Mouse (Mus musculus) liver, embryonic 15.5 days (tissue): ENCODE results near the gene Adsl. TPM values are rescaled to one million over a fixed set of nuclear protein-coding genes. Genes with fewer than 3 reads are reported as not detected.

Experiments
- ATAC-seq: fragments of 200-750 bp; cut with Nextera tagmentation; 2 replicates; pipeline ENCODE4 v1.8.0; 2017; ENCODE audit warnings: moderate number of reproducible peaks, mild to moderate bottlenecking, moderate library complexity; ENCODE audit not compliant: insufficient read depth
- H3K27ac ChIP-seq: fragments of 300-500 bp; sonication (generic); replicated peaks from 2 replicates; pipeline ENCODE4 v1.5.1; 2015; ENCODE audit warnings: mild to moderate bottlenecking, inconsistent platforms
- H3K27me3 ChIP-seq: fragments of 300-500 bp; sonication (generic); 2 replicates; pipeline ENCODE4 v1.6.1; 2015; ENCODE audit warnings: mild to moderate bottlenecking, inconsistent platforms
- H3K36me3 ChIP-seq: fragments of 300-500 bp; sonication (generic); replicated peaks from 2 replicates; pipeline ENCODE4 v1.6.1; 2015; ENCODE audit warnings: moderate library complexity, mild to moderate bottlenecking, inconsistent platforms
- H3K4me1 ChIP-seq: fragments of 300-500 bp; sonication (generic); replicated peaks from 2 replicates; pipeline ENCODE4 v1.6.1; 2015; ENCODE audit warnings: inconsistent platforms
- H3K4me2 ChIP-seq: fragments of 300-500 bp; sonication (generic); 2 replicates; pipeline ENCODE4 v1.6.1; 2015; ENCODE audit warnings: moderate library complexity, mild to moderate bottlenecking, inconsistent platforms
- H3K4me3 ChIP-seq: fragments of 300-500 bp; sonication (generic); replicated peaks from 2 replicates; pipeline ENCODE4 v1.5.1; 2015; ENCODE audit warnings: mild to moderate bottlenecking, inconsistent platforms
- H3K9ac ChIP-seq: fragments of 300-500 bp; sonication (generic); 2 replicates; pipeline ENCODE4 v1.6.1; 2015; ENCODE audit warnings: moderate library complexity, mild to moderate bottlenecking, inconsistent platforms
- H3K9me3 ChIP-seq: fragments of 300-500 bp; sonication (generic); replicated peaks from 2 replicates; pipeline ENCODE4 v1.6.1; 2016; ENCODE audit warnings: inconsistent platforms
- WGBS: fragments of 180-500 bp; shearing (Covaris S2); methylation state at CpG from one replicate; pipeline ENCODE4 v1.1.7; 2015; ENCODE audit warnings: mixed read lengths; ENCODE audit not compliant: insufficient replicate concordance; 5-methylcytosine and 5-hydroxymethylcytosine counted together
- polyA plus RNA-seq: library from polyadenylated mRNA; unstranded; fragments of >200 nt; fragmentation: Nextera tagmentation; extraction: Ambion mirVana; gene quantifications from 2 replicates; pipeline ENCODE4 v1.2.1, GENCODE M21; 2015

Adsl gene
- polyA plus RNA-seq, 1 experiment from 2014 or later = 70.2 TPM

DNA sequence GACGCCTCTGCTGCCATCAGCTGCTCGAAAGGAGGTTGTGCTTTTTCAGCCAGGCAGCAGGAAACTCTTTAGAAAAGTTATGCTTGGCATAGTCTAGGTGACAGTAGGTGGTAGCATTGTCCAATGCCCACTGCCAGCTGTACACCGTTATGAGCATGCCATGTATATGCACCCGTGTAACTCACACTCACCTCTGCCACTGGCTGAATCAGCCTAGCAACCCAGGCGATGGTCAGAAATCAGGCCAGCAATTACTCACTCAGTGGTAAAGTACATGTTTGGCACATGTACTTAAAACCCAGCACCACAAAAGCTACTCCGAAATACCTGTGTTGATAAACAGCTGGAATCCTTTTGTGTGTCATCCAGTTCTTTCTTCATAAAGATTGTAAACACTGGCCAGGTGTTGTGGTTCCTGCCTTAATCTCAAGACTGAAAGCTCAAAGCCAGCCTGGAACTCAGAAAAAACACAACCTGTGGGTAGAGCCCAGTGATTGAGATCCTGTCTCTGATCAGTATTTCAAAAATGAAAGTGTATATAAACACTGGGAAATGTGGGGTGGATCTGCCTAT, 6.7 kb upstream of the Adsl start:
- Histone ChIP-seq H3K4me1 (0 out of 2 replicates have a peak, but pooled peaks cover 7% of the 10 kb centered on the region), H3K36me3 (peaks cover 22% of the 10 kb centered on the region; the same call in 1 of the 2 replicates), H3K4me2 (no peak overlapping the region), H3K27ac (no peak overlapping the region), H3K9me3 (no peaks in the 10 kb centered on the region), H3K9ac (no peak overlapping the region), H3K27me3 (no peaks in the 10 kb centered on the region), H3K4me3 (no peak overlapping the region)
- 85% methylated on average over 6 of the region's 6 CpGs for WGBS
- ATAC-seq = no peak

DNA sequence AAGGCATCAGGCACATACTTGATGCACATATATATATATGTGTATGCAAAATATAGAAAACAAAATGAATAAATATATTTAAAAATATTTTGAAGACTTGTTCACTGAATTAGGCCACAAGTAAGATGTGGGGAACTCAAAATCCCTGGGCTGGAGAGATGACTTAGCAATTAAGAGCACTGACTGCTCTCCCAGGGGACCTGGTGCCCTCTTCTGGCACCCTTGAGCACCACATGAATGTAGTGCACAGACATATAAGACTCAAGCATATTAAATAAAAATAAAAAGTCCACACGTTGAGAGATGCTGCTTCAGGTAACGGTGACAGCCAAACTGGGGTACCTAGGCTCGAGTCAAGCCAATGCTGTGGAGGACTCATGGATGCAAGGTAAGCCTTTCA, 2.4 kb upstream of the Adsl start:
- 0 out of 2 replicates have a peak, but pooled peaks cover 5% of the 10 kb centered on the region for H3K36me3 ChIP-seq
- H3K4me1 ChIP-seq = peaks cover 26% of the 10 kb centered on the region
- no peak overlapping the region for H3K4me2 ChIP-seq
- no peak overlapping the region for H3K9ac ChIP-seq
- H3K27me3 ChIP-seq = no peaks in the 10 kb centered on the region
- no peaks in the 10 kb centered on the region for H3K9me3 ChIP-seq
- ATAC-seq = no peak
- no peak overlapping the region for H3K27ac ChIP-seq
- H3K4me3 ChIP-seq = no peak overlapping the region
- WGBS = 28% methylated on average over 3 of the region's 3 CpGs

DNA sequence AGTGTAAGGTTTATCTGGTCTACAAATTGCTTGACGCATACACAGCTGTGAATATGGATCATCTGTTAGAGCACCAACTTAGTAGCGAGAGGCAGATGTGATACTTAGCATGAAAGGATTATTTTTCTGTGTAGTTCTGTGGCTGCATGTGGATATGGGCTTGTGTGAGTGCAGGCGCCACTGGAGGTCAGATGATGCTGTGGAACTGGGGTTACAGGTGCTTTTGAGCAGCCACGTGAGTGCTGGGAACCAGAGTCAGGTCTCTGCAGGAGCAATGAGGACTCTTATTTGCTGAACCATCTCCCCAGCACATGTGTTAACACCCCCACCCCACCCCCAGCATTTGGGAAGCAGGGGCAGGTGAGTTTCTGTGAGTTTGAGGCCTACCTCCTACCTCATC, 1.1 kb downstream of the Adsl start:
- no peak for ATAC-seq
- WGBS = 23% methylated on average over 4 of the region's 4 CpGs
- H3K4me2 ChIP-seq = peak overlapping the region; percentile 81
- no peak overlapping the region for H3K27ac ChIP-seq
- peak overlapping the region; percentile 72 for H3K4me3 ChIP-seq
- H3K27me3 ChIP-seq = no peaks in the 10 kb centered on the region
- no peaks in the 10 kb centered on the region for H3K9me3 ChIP-seq
- peaks cover 25% of the 10 kb centered on the region for H3K36me3 ChIP-seq
- H3K9ac ChIP-seq = peak overlapping the region; percentile 61; the same call in 1 of the 2 replicates
- peaks cover 26% of the 10 kb centered on the region for H3K4me1 ChIP-seq

- Histone ChIP-seq H3K9me3 (no peaks in the 10 kb centered on the region), H3K36me3 (peaks cover 31% of the 10 kb centered on the region), H3K4me2 (peak overlapping the region; percentile 81), H3K4me3 (peak overlapping the region; percentile 72), H3K9ac (no peak overlapping the region), H3K4me1 (peaks cover 26% of the 10 kb centered on the region), H3K27me3 (no peaks in the 10 kb centered on the region), H3K27ac (no peak overlapping the region)
- ATAC-seq = no peak
- 70% methylated on average over 7 of the region's 7 CpGs for WGBS
Measured at GRCm38 (mm10) chr15:80950055-80950454, 1.8 kb downstream of the Adsl start.

DNA sequence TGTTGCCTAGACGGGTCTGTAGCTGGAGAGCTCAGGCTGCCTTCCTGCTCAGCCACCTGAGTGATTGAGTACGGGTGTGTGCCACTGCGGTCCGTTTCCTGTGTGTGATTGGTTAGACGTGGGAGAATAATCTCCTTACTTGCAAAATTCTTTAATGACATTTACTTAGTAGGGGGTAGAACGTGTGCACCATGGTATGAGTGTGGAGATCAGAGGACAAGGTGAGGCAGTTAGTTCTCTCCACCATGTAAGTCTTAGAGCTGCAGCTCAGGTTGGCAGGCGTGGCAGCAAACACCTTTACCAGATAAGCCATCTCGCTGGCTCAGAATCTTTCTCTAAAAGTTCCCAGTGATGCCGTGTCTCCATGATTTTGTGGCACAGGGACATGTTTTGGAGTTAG, 5.7 kb downstream of the Adsl start:
- H3K27me3 ChIP-seq = no peaks in the 10 kb centered on the region
- peaks cover 64% of the 10 kb centered on the region for H3K36me3 ChIP-seq
- no peak overlapping the region for H3K27ac ChIP-seq
- peaks cover 14% of the 10 kb centered on the region for H3K4me1 ChIP-seq
- no peak overlapping the region for H3K4me2 ChIP-seq
- no peak overlapping the region for H3K4me3 ChIP-seq
- 74% methylated on average over 9 of the region's 9 CpGs for WGBS
- H3K9me3 ChIP-seq = no peaks in the 10 kb centered on the region
- no peak for ATAC-seq
- no peak overlapping the region for H3K9ac ChIP-seq

- H3K27me3 ChIP-seq = no peaks in the 10 kb centered on the region
- H3K9ac ChIP-seq = no peak overlapping the region
- 75% methylated on average over 3 of the region's 3 CpGs for WGBS
- no peak overlapping the region for H3K27ac ChIP-seq
- H3K36me3 ChIP-seq = peaks cover 73% of the 10 kb centered on the region
- H3K9me3 ChIP-seq = no peaks in the 10 kb centered on the region
- no peak overlapping the region for H3K4me2 ChIP-seq
- no peak overlapping the region for H3K4me3 ChIP-seq
- no peak for ATAC-seq
- H3K4me1 ChIP-seq = peaks cover 5% of the 10 kb centered on the region
Measured at GRCm38 (mm10) chr15:80954861-80955260, 6.6 kb downstream of the Adsl start.

DNA sequence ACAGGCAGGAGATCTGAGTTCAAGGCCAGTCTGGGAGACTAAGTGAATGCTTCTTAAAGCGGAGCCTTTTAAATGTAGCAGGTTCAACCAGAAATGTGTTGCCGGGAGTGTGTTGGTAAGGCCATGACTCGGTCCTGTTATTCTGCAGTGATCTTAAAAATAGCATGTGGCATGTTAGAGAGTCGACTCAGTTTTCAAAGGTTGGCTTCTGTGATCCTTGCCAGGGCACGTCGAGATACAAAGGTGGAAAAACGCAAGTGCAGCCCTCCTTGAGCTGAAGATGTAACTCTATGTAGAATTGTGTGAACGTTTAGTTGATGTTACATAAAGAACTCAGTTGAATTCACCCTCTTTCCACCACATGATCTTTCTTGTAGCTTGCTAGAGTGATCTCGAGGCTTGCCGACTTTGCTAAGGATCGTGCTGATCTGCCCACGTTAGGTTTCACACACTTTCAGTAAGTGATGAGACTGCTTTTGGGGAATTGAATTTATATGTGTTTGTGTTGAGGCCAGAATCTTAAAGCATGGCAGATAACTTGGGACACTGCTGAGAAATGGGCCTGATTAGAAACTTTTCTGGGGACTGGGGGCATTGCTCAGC, 7.6 kb downstream of the Adsl start:
- H3K4me2 ChIP-seq = no peak overlapping the region
- ATAC-seq = no peak
- 84% methylated on average over 12 of the region's 12 CpGs for WGBS
- H3K27ac ChIP-seq = no peak overlapping the region
- H3K9ac ChIP-seq = no peak overlapping the region
- no peaks in the 10 kb centered on the region for H3K4me1 ChIP-seq
- no peaks in the 10 kb centered on the region for H3K27me3 ChIP-seq
- H3K36me3 ChIP-seq = peaks cover 83% of the 10 kb centered on the region
- H3K9me3 ChIP-seq = no peaks in the 10 kb centered on the region
- H3K4me3 ChIP-seq = no peak overlapping the region

DNA sequence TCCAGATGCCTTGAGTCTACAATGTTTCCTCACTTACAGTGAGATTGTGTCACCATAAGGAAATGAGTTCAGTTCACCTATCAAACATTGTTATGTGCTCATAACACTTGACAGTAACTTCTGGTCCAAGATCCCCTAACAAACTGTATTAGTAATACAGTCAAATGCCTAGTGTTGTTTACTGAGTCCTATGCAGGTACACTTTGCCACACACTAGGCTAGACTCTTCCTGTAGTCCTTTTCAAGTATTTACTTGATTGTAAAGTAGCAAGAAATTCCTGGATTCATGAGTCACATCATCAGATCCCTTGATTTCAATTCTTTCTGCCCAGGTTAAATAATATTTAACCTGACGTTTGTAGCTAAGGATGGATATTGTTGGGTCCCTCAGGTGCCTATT, 21.1 kb downstream of the Adsl start:
- 57% methylated on average over 1 of the region's 1 CpGs for WGBS
- Histone ChIP-seq H3K4me3 (no peak overlapping the region), H3K36me3 (peaks cover 51% of the 10 kb centered on the region), H3K27ac (no peak overlapping the region), H3K4me1 (0 out of 2 replicates have a peak, but pooled peaks cover 4% of the 10 kb centered on the region), H3K4me2 (no peak overlapping the region), H3K9ac (no peak overlapping the region), H3K27me3 (no peaks in the 10 kb centered on the region), H3K9me3 (no peaks in the 10 kb centered on the region)
- ATAC-seq = no peak

GRCm38 (mm10) chr15:80974311-80974710, 26.0 kb downstream of the Adsl start:
- Histone ChIP-seq H3K36me3 (peaks cover 8% of the 10 kb centered on the region), H3K9me3 (no peaks in the 10 kb centered on the region), H3K4me2 (no peak overlapping the region), H3K27ac (no peak overlapping the region), H3K4me3 (no peak overlapping the region), H3K27me3 (no peaks in the 10 kb centered on the region), H3K9ac (no peak overlapping the region), H3K4me1 (peaks cover 22% of the 10 kb centered on the region)
- 48% methylated on average over 5 of the region's 5 CpGs for WGBS
- ATAC-seq = no peak

DNA sequence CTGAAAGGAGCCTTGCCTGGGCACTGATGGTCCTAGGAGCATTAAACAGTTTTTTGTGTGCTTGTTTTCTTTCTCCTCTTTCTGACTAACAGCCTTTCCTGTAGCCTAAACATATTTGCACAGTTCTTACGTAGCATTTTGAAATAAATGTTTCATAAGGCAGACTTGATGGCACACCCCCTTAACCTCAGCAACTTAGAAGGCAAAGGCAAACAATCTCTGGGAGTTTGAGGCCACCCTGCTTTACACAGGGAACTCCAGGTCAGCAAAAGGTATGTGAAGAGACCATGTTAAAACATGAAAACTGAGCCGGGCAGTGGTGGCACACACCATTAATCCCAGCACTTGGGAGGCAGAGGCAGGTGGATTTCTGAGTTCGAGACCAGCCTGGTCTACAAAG, 27.4 kb downstream of the Adsl start:
- H3K4me3 ChIP-seq = no peak overlapping the region
- no peak overlapping the region for H3K27ac ChIP-seq
- no peaks in the 10 kb centered on the region for H3K9me3 ChIP-seq
- no peak overlapping the region for H3K4me2 ChIP-seq
- 65% methylated on average over 3 of the region's 3 CpGs for WGBS
- ATAC-seq = no peak
- no peak overlapping the region for H3K9ac ChIP-seq
- no peaks in the 10 kb centered on the region for H3K36me3 ChIP-seq
- peaks cover 29% of the 10 kb centered on the region for H3K4me1 ChIP-seq
- H3K27me3 ChIP-seq = no peaks in the 10 kb centered on the region

DNA sequence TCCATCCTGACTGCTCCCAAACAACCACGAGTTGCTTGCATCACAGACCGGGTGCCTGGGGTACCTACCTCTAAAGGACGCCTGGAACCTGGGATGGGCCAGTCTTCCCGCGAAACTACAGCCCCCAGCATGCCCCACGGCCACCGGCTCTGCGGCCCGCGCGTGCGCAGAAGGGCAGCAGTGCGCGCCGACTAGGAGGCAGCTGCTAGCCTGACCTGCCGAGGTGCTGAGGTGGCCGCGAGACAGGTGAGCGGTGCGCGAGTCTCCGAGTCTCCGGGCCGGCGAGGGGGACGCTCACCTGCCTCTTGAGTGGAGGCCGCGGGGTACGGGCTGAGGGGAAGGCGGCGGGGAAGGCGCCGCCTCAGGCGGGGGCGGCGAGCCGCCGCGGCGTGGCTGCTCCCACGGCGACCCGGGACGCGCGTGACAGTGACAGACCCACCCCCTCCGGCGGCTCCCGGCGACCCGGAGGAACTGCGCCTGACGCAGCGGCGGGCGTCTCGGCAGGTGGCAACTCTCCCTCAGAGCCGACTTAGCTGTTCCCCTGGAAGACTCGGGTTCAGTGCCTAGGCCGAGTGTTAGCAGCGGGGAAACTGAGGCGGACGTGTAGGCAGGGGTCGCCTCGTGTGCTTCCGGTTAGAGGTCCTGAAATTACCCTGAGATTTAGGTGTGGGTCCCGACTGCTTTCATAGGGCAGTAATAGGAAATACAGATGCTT, 29.5 kb downstream of the Adsl start, which contains the start of gene Sgsm3:
Gene Sgsm3 (plus strand): TSS at position 146 of the 715 bp plus-strand sequence.
- under 1% methylated on average over 67 of the region's 67 CpGs for WGBS
- no peaks in the 10 kb centered on the region for H3K9me3 ChIP-seq
- peak within 1 kb of the TSS; percentile 92 for H3K4me2 ChIP-seq
- H3K36me3 ChIP-seq = no peaks in the 10 kb centered on the region
- ATAC-seq = peak; percentile 87
- H3K4me1 ChIP-seq = peaks cover 33% of the 10 kb centered on the region
- peak within 1 kb of the TSS; percentile 38; the same call in 1 of the 2 replicates for H3K27ac ChIP-seq
- peak within 1 kb of the TSS; percentile 78 for H3K9ac ChIP-seq
- no peaks in the 10 kb centered on the region for H3K27me3 ChIP-seq
- H3K4me3 ChIP-seq = peak within 1 kb of the TSS; percentile 86
